Mouse (Mus musculus): ENCODE data around the gene Pigs.

Pigs gene

DNA sequence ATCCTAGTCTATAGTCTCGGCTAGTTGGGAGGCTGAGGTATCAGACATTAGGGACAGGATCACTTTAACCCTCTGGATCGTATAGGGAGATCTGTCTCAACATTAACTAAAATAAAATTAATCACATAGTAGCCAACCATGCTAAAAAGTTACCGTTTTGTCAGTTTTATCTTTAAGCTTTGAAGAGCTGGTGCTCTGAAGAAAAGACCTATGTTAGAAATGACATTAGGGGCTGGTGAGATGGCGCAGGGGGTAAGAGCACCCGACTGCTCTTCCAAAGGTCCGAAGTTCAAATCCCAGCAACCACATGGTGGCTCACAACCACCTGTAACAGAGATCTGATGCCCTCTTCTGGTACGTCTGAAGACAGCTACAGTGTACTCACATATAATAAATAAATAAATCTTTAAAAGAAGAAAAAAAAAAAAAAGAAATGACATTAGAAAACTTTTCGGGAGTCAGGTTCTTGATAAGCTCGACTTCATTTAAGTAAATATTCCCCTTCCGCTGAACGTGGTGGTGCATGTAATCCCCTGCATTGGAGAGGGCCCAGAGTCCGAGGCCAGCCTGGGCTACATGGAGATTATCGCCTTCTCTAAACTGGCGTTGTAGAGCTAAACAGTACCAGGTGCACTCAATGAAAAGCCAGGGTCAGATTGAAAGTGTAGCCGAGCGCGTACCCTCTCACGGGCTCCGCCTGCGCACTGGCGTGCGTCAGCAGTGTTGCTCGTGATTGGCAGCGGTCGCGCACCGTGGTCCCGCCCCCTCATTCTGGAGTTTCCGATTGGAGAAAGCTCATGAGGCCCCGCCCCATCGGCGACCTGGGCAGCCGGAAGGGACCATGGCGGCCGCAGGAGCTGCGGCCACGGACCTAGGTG lies at the start of gene Pigs:
Gene Pigs, plus strand, starts transcription at position 782 of the 878 bp plus-strand sequence.
- ChIA-PET POLR2A (interaction anchor here (0.5 to 3.8 kb wide), 90 partner anchors 9 to 927 kb away, joined by 3 to 49 read pairs (median 4); partner anchors contain the start of genes Rpl23a (in 3 of the 4), 2610507B11Rik (in 2 of the 4), Sarm1 (in 2 of the 4) and Unc119 (in 2 of the 4)), CTCF (interaction anchor here (0.5 to 1.7 kb wide), 29 partner anchors 9 to 743 kb away, joined by 3 to 9 read pairs (median 4); partner anchors contain the start of genes Nek8 (in 1 of the 4), Tlcd1 (in 1 of the 4) and Unc119 (in 1 of the 4))

DNA sequence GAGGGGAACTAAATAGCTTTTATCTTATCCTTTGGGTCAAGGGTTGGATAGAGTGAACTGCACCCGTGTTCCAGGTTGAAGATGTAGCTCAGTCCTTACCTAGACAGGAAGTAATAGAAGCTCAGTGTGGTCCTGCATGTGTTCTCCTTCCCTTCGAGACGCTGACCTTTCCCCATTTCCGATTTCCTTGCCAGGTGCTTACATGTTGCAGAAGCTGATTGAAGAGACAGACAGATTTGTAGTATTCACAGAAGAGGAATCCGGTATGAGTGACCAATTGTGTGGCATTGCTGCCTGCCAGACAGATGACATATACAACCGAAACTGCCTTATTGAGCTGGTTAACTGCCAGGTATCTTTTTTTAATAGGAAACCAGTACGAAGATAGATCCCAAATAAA lies 49.4 kb upstream of the Pigs start:
- ChIA-PET CTCF (interaction anchor here in 1 of 4 experiments (1.2 kb wide), 1 partner anchor 16 kb away, joined by 3 read pairs; no protein-coding TSS in a partner anchor), POLR2A (interaction anchor here (0.6 to 1.9 kb wide), 11 partner anchors 9 to 297 kb away, joined by 3 to 8 read pairs (median 4); partner anchors contain the start of gene Rpl23a (in 1 of the 4))

DNA sequence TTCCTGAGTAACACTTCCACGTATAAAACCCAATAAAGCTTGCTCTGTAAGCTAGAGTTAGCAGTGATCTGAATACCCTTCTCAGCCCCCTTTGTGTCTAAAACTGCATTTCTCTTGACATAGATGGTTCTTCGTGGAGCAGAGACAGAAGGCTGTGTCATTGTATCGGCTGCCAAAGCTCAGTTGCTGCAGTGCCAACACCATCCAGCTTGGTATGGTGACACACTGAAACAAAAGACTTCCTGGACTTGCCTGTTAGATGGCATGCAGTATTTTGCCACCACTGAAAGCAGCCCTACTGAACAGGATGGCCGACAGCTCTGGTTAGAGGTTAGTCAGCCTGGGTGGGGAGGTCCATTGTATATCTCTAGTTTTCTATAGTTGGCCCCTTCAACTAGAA lies 48.6 kb upstream of the Pigs start:
- POLR2A ChIA-PET: interaction anchor here in 3 of 4 experiments (0.6 to 1.9 kb wide), 10 partner anchors 8 to 298 kb away, joined by 3 to 8 read pairs (median 5); partner anchors contain the start of gene Rpl23a (in 1 of the 3)
- CTCF ChIA-PET: interaction anchor here in 1 of 4 experiments (1.2 kb wide), 1 partner anchor 16 kb away, joined by 3 read pairs; no protein-coding TSS in a partner anchor

DNA sequence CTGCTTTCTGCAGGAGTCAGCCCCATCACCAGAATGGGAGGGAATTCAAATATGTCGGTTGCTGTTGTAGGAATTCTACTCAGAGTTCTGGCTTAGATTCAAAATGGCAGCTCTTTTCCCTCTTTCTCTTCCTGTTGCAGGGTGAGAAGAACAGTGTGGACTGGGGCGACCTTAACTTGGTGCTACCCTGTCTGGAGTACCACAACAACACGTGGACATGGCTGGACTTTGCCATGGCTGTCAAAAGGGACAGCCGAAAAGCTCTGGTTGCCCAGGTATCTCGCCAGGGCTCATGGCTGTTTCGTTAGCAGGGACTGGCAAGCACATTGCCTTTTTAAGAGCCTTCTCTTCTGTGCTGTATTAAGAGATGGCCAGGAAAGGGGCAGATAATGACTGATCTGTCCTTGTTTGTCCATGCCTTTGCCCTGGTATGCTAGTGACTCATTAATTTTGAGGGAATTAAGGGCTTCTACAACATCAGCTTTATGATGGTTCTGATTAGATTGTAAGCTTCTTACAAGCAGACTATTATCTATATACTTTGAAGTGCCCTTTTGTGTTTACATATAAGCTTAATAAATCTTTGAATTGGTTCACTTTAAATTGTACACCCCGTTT lies 39.0 kb upstream of the Pigs start:
- ChIA-PET POLR2A (interaction anchor here (0.8 to 2.2 kb wide), 11 partner anchors 10 to 76 kb away, joined by 3 to 9 read pairs (median 4); no protein-coding TSS in a partner anchor), CTCF (no interaction called here)

DNA sequence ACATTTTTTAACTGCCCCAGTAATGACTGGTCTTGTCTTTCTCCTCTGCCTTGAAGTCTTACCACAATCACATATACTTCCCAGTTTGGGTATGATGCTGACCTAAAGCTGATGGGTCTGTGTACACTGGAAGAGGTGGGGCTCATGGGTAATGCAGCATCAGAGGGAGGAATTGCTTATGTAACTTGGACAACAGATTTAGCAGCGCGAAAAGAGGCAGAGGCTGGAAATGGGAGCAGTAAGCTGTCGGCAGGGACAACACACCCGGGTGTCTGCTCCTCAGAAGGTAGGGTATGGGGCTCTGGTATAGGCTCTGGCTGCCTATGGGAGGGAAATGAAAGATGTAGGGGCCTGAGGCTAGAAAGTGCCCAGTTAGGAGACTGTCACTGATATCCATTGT lies 37.6 kb upstream of the Pigs start, which contains the start of gene BC030499:
Gene BC030499, plus strand, starts transcription at position 188 of the 400 bp plus-strand sequence.
- POLR2A ChIA-PET: interaction anchor here in 2 of 4 experiments (0.5 to 1.9 kb wide), 4 partner anchors 18 to 107 kb away, joined by 3 to 5 read pairs (median 3); partner anchors contain the start of gene Rpl23a (in 1 of the 2)
- CTCF ChIA-PET: no interaction called here

DNA sequence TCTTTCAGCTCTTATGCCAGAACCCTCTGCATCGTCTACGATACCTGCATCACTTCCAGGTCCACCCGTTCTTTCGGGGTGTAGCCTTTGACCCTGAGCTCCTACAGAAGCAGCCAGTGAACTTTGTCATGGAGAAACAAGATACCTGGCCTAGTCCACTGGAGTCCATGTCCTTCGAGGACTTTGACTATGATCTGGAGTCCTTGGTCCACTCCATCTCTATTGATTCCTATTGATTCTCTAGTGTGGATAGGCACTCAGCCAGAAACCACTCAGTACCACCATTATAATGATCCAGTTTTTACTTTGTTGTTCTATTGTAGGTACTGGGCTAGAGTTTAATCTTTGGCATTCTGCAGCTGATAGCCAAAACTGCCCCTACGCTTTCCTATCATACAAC lies 33.6 kb upstream of the Pigs start:
- CTCF ChIA-PET: no interaction called here
- POLR2A ChIA-PET: interaction anchor here in 2 of 4 experiments (0.6 to 2.1 kb wide), 6 partner anchors 9 to 34 kb away, joined by 3 to 6 read pairs (median 4); partner anchors contain the start of gene Pigs (in 1 of the 2)

DNA sequence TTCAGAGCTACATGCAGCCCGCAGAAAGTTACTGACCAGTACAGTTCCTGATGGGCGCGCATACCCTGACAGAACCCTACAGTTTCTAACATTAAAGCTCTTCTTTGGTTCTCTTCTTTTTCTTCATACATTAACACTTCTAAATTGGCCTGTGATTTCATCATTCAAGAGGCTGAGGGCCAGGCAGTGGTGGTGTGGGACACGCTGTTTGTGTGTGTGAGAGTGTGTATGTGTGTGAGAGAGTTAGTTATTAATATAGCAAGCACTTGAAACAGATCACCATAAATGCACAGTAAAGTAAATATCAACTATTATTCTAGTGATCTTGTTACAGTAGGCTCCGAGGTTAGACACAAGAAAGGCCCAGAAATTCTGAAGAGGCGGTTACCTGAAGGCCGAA lies 27.3 kb upstream of the Pigs start:
- POLR2A ChIA-PET: interaction anchor here in 3 of 4 experiments (0.6 to 2.5 kb wide), 25 partner anchors 9 to 240 kb away, joined by 3 to 18 read pairs (median 3); partner anchors contain the start of genes Aldoc (in 3 of the 3), Pigs (in 1 of the 3), Sdf2 (in 1 of the 3) and Supt6 (in 1 of the 3)
- CTCF ChIA-PET: interaction anchor here in 1 of 4 experiments (0.9 kb wide), 1 partner anchor 75 kb away, joined by 4 read pairs; no protein-coding TSS in a partner anchor

DNA sequence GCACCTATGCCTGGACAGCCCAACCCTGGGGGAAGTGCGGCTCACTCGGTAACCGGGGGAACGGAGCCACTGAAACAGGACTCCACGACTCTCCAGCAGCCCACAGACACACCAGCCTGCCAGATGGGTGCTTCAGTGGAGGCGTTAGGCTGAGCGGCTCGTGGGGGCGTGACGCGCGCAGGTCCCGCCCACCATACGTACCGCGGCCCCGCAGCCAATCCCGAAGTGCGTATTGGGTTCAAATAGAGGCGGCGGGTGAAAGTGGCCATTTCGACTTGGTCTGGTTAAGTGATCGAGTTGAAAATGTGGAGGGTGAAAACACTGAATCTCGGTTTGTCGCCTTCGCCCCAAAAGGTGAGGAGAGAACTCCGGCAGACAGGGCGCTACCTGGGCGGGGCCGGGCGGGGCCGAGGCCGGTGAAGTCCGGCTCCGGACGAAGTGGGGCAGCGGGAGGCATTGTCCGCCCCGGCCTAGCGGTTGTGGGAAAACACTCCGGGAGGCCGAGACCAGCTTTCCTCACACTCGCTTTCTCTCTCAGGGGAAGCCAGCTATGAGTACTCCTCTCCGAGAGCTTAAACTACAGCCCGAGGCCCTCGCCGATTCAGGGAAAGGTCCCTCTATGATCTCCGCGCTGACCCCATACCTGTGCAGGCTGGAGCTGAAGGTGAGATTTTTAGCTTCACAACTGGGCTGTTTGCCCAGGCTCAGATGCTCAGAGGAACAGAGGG lies 26.7 kb upstream of the Pigs start, which contains the start of gene Spag5:
Gene Spag5, plus strand, starts transcription at position 173 of the 728 bp plus-strand sequence.
- CTCF ChIA-PET: interaction anchor here in 1 of 4 experiments (0.5 kb wide), 1 partner anchor 135 kb away, joined by 3 read pairs; no protein-coding TSS in a partner anchor
- POLR2A ChIA-PET: interaction anchor here (0.6 to 2.8 kb wide), 57 partner anchors 9 to 521 kb away, joined by 3 to 20 read pairs (median 4); partner anchors contain the start of genes Aldoc (in 2 of the 4), Pigs (in 2 of the 4), Rpl23a (in 2 of the 4) and 2610507B11Rik (in 1 of the 4)

DNA sequence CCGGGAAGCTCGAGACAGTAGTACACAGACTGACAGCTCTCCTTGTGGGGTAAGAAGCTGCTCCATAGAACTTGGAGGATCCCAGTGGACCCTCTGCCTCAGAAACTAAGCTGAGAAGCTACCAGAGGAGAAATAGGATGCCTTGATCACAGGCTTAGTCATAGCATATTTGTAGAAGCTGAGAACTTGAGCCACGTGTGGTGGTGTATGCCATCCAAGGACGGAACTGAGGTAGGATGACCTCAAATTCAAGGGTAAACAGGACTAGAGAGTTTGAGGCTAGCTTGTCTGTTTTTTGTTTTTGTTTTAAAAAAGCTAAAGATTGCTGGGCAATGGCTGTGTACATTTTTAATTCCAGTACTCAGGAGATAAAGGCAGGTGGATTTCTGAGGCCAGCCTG lies 22.9 kb upstream of the Pigs start:
- POLR2A ChIA-PET: interaction anchor here in 3 of 4 experiments (0.6 to 3.8 kb wide), 18 partner anchors 11 to 130 kb away, joined by 3 to 18 read pairs (median 3); partner anchors contain the start of genes Pigs (in 2 of the 3), Aldoc (in 1 of the 3) and Rpl23a (in 1 of the 3)

DNA sequence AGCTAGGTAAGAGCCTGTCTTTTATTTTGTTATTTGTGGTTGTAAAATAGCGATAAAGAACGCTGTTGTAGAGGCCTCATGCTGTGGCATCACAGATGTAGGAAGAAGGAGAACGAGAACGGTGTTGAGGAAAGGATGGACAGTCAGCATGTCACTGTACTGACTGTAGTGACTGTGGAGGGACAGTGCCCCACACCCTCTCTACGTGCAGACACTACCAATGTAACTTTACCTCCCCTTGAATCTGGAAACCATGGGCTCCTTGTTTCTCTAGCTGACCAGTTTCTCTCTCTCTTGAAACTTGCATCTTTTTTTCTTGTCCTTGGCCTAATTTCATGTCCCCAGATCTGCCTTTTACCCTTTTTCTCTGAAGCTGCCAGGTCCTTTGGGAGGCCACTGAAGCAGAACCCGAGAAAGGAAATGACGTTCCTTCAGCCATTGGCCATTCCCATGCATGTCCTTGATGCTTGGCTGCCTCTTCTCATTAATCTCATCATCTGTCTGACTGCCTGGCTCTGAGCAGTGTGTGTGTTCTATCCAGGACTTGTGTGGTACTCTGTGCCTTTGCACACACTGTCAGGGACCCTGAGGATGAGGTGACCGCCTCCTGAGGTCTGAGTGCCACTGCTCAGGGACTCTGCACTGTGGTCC lies 17.2 kb upstream of the Pigs start:
- CTCF ChIA-PET: no interaction called here
- POLR2A ChIA-PET: interaction anchor here in 3 of 4 experiments (0.5 to 4.2 kb wide), 16 partner anchors 9 to 1907 kb away, joined by 3 to 23 read pairs (median 4); partner anchors contain the start of genes Spag5 (in 3 of the 3), Pigs (in 2 of the 3) and Aldoc (in 1 of the 3)

More for the DNA sequence above, 22.9 kb upstream of the Pigs start:
- CTCF ChIA-PET: interaction anchor here in 2 of 4 experiments (0.6 to 1.2 kb wide), 2 partner anchors 13 to 43 kb away, joined by 3 read pairs; no protein-coding TSS in a partner anchor

DNA sequence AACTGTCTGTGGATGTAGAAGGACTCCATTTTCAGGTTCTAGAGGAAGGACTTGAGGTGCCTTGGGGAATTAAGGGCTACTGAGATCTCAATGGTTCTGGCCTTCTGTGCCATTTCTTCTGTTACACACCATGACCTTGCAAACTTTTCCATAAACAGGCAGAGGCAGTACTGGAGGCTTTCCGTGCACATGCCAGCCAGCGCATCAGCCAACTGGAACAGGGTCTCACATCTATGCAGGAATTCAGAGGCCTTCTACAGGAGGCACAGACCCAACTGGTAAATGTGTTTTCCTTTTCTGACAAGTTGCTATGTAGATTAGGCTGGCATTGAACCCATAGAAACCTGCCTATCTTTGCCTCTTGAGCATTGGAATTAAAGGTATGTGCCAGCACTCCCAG lies 14.6 kb upstream of the Pigs start:
- CTCF ChIA-PET: interaction anchor here in 1 of 4 experiments (0.6 kb wide), 1 partner anchor 51 kb away, joined by 6 read pairs; no protein-coding TSS in a partner anchor
- POLR2A ChIA-PET: interaction anchor here in 2 of 4 experiments (0.7 to 6.7 kb wide), 7 partner anchors 9 to 49 kb away, joined by 3 to 45 read pairs (median 3); partner anchors contain the start of genes Aldoc (in 2 of the 2) and Pigs (in 1 of the 2)

DNA sequence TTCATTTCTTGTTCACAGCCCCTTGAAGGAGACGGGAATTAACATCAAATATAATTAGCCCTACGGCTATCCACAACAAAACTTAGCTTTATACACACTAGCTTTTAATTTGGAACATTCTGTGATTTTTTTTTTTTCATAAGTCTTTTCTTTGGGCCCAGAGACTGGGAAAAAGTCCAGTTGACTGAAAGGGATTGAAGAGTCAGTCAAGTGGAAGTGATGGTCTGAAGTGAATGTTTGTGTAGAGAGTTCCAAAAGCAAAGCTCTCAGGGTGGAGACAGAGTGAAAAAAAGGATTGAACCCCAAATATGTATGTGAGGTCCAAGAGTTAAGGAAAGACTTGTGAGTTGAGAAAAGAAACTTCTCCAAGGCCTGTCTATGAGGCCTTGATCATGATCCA lies 9.8 kb upstream of the Pigs start:
- ChIA-PET POLR2A (interaction anchor here in 3 of 4 experiments (0.6 to 6.7 kb wide), 29 partner anchors 9 to 1000 kb away, joined by 3 to 49 read pairs (median 4); partner anchors contain the start of genes Pigs (in 3 of the 3), Spag5 (in 2 of the 3), 2610507B11Rik (in 1 of the 3) and Rpl23a (in 1 of the 3)), CTCF (interaction anchor here in 3 of 4 experiments (0.7 to 2.3 kb wide), 3 partner anchors 10 to 79 kb away, joined by 3 to 6 read pairs (median 4); partner anchors contain the start of gene Pigs (in 1 of the 3))

DNA sequence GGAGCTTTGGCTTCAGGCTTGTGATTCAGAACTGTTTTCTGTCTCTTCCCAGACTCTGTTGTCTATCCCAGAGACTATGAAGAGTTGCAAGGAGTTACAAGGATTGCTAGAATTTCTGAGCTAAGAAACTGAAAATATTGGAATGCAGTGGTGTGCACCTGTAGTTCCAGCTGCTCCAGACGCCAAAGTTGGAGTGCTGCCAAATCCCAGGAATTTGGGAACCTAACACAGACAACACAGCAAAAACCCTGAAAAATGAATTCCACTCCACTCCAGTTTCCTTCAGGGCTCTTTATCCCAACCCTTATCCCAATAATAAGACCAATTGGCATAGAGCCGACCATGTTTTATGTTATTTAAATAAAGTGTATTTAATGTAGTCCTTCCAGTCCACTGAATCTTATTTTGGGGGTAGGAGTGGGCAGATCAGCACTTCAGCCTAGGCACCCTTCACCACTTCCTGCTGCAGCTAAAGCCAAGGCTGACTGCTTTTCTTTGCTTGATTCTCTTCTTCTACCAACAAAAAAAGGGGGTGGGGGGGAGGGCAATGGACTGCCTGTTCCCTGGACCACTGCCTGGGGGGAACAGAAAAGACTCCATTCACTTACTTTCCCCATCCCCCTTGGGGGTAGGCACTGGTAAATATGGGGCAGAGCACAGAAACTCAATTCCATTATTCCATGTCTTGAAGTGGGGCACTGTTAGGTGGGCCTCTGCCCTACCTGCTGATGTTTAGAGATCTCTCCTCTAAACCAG lies 6.0 kb upstream of the Pigs start:
- CTCF ChIA-PET: interaction anchor here in 3 of 4 experiments (0.6 to 1.8 kb wide), 7 partner anchors 26 to 1852 kb away, joined by 3 to 6 read pairs (median 5); no protein-coding TSS in a partner anchor
- POLR2A ChIA-PET: interaction anchor here in 3 of 4 experiments (0.6 to 3.1 kb wide), 31 partner anchors 8 to 250 kb away, joined by 3 to 29 read pairs (median 4); partner anchors contain the start of genes Rpl23a (in 2 of the 3), 2610507B11Rik (in 1 of the 3), Ift20 (in 1 of the 3) and Spag5 (in 1 of the 3)

DNA sequence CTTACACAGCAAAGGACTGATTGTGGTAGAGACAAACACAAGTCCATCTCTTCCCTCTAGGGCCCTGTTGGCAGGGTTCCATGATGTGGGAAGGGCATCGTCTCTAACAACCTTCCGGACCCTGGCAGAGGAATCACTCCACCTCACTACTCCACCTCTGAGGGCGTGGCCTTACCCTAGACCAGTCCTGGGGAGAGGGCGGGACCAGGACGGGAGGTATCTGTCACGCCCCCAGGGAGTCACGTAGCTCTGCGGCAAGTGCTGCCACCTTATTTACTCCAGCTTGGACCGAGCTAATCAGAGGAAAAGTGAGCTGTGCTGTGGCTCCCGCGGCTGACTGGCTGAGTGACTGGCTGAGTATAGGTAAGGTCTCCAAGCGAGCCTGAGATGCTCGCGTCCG lies 5.4 kb upstream of the Pigs start, which contains the start of gene Aldoc:
Gene Aldoc, plus strand, starts transcription at position 109 of the 400 bp plus-strand sequence.
- ChIA-PET CTCF (interaction anchor here in 3 of 4 experiments (0.6 to 1.8 kb wide), 10 partner anchors 10 to 303 kb away, joined by 3 to 6 read pairs (median 4); no protein-coding TSS in a partner anchor), POLR2A (interaction anchor here in 3 of 4 experiments (0.6 to 3.1 kb wide), 38 partner anchors 9 to 341 kb away, joined by 3 to 29 read pairs (median 4); partner anchors contain the start of genes Rpl23a (in 2 of the 3), 2610507B11Rik (in 1 of the 3), Ift20 (in 1 of the 3) and Nek8 (in 1 of the 3))
